Mouse (Mus musculus): ENCODE data around the gene Mroh3. TPM values are rescaled to one million over a fixed set of nuclear protein-coding genes. Genes with fewer than 3 reads are reported as not detected.

The Mroh3 gene
- polyA plus RNA-seq, 1 experiment from 2014 or later, result not detected

- H3K27me3 ChIP-seq, result no peaks in the 10 kb centered on the region
- 67% methylated on average over 2 of the region's 2 CpGs for WGBS (ENCODE audit: insufficient replicate concordance)
- no peaks in the 10 kb centered on the region for H3K36me3 ChIP-seq (replicated peaks)
- ATAC-seq (ENCODE audit: insufficient read depth), result no peak
- no peaks in the 10 kb centered on the region for H3K9me3 ChIP-seq (replicated peaks)
- no peak overlapping the region for H3K4me3 ChIP-seq (replicated peaks)
- no peak overlapping the region for H3K27ac ChIP-seq (replicated peaks)
- peaks cover 75% of the 10 kb centered on the region for H3K4me1 ChIP-seq (replicated peaks)
- H3K4me2 ChIP-seq, result no peak overlapping the region
- H3K9ac ChIP-seq, result no peak overlapping the region
Observed at GRCm38 (mm10) chr1:136177085-136177484, 35.5 kb downstream of the Mroh3 start.

GRCm38 (mm10) chr1:136175183-136175582, 37.4 kb downstream of the Mroh3 start:
- H3K9me3 ChIP-seq (replicated peaks), result no peaks in the 10 kb centered on the region
- H3K27ac ChIP-seq (replicated peaks), result no peak overlapping the region
- H3K9ac ChIP-seq, result no peak overlapping the region
- no peak for ATAC-seq (ENCODE audit: insufficient read depth)
- peaks cover 11% of the 10 kb centered on the region; the same call in 1 of the 2 replicates for H3K36me3 ChIP-seq (replicated peaks)
- 20% methylated on average over 6 of the region's 6 CpGs for WGBS (ENCODE audit: insufficient replicate concordance)
- peaks cover 69% of the 10 kb centered on the region for H3K4me1 ChIP-seq (replicated peaks)
- H3K4me3 ChIP-seq (replicated peaks), result no peak overlapping the region
- no peaks in the 10 kb centered on the region for H3K27me3 ChIP-seq
- H3K4me2 ChIP-seq, result peak overlapping the region; percentile 58

GRCm38 (mm10) chr1:136174101-136174606, 38.5 kb downstream of the Mroh3 start:
- H3K27ac ChIP-seq (replicated peaks), result no peak overlapping the region
- H3K36me3 ChIP-seq (replicated peaks), result peaks cover 11% of the 10 kb centered on the region; the same call in 1 of the 2 replicates
- H3K4me1 ChIP-seq (replicated peaks), result peaks cover 61% of the 10 kb centered on the region
- H3K9ac ChIP-seq, result no peak overlapping the region; the same call in 1 of the 2 replicates
- 15% methylated on average over 13 of the region's 13 CpGs for WGBS (ENCODE audit: insufficient replicate concordance)
- H3K27me3 ChIP-seq, result no peaks in the 10 kb centered on the region
- H3K4me3 ChIP-seq (replicated peaks), result peak overlapping the region; percentile 9
- ATAC-seq (ENCODE audit: insufficient read depth), result peak; percentile 38; the same call in 1 of the 2 replicates
- peak overlapping the region; percentile 58 for H3K4me2 ChIP-seq
- H3K9me3 ChIP-seq (replicated peaks), result no peaks in the 10 kb centered on the region

- Histone ChIP-seq H3K4me3 (replicated peaks) (no peak overlapping the region), H3K36me3 (replicated peaks) (peaks cover 11% of the 10 kb centered on the region; the same call in 1 of the 2 replicates), H3K4me1 (replicated peaks) (peaks cover 46% of the 10 kb centered on the region), H3K27me3 (no peaks in the 10 kb centered on the region), H3K9ac (no peak overlapping the region), H3K9me3 (replicated peaks) (no peaks in the 10 kb centered on the region), H3K4me2 (no peak overlapping the region), H3K27ac (replicated peaks) (no peak overlapping the region)
- 78% methylated on average over 12 of the region's 12 CpGs for WGBS (ENCODE audit: insufficient replicate concordance)
- ATAC-seq (ENCODE audit: insufficient read depth), result no peak
Observed at GRCm38 (mm10) chr1:136172696-136173095, 39.9 kb downstream of the Mroh3 start.

- H3K9ac ChIP-seq, result no peak overlapping the region
Observed at GRCm38 (mm10) chr1:136170109-136170508, 42.5 kb downstream of the Mroh3 start.

GRCm38 (mm10) chr1:136167657-136168056, 45.0 kb downstream of the Mroh3 start:
- no peaks in the 10 kb centered on the region for H3K27me3 ChIP-seq
- no peak overlapping the region for H3K4me2 ChIP-seq
- H3K4me1 ChIP-seq (replicated peaks), result 0 out of 2 replicates have a peak, but pooled peaks cover 2% of the 10 kb centered on the region
- no peak overlapping the region for H3K27ac ChIP-seq (replicated peaks)
- H3K9me3 ChIP-seq (replicated peaks), result no peaks in the 10 kb centered on the region
- ATAC-seq (ENCODE audit: insufficient read depth), result no peak
- H3K4me3 ChIP-seq (replicated peaks), result no peak overlapping the region
- no peak overlapping the region for H3K9ac ChIP-seq
- WGBS (ENCODE audit: insufficient replicate concordance), result 60% methylated on average over 8 of the region's 8 CpGs
- peaks cover 16% of the 10 kb centered on the region; the same call in 1 of the 2 replicates for H3K36me3 ChIP-seq (replicated peaks)

More at GRCm38 (mm10) chr1:136170109-136170508, 42.5 kb downstream of the Mroh3 start:
- Histone ChIP-seq H3K27me3 (no peaks in the 10 kb centered on the region), H3K4me2 (no peak overlapping the region), H3K9me3 (replicated peaks) (no peaks in the 10 kb centered on the region), H3K27ac (replicated peaks) (no peak overlapping the region), H3K4me3 (replicated peaks) (no peak overlapping the region), H3K4me1 (replicated peaks) (peaks cover 20% of the 10 kb centered on the region), H3K36me3 (replicated peaks) (peaks cover 11% of the 10 kb centered on the region; the same call in 1 of the 2 replicates)
- ATAC-seq (ENCODE audit: insufficient read depth), result peak; percentile 48
- 15% methylated on average over 5 of the region's 5 CpGs for WGBS (ENCODE audit: insufficient replicate concordance)

GRCm38 (mm10) chr1:136165436-136165835, 47.2 kb downstream of the Mroh3 start:
- Histone ChIP-seq H3K36me3 (replicated peaks) (0 out of 2 replicates have a peak, but pooled peaks cover 5% of the 10 kb centered on the region), H3K9me3 (replicated peaks) (no peaks in the 10 kb centered on the region), H3K27me3 (no peaks in the 10 kb centered on the region), H3K27ac (replicated peaks) (no peak overlapping the region), H3K4me1 (replicated peaks) (0 out of 2 replicates have a peak, but pooled peaks cover 2% of the 10 kb centered on the region), H3K9ac (no peak overlapping the region), H3K4me3 (replicated peaks) (no peak overlapping the region), H3K4me2 (no peak overlapping the region)
- no peak for ATAC-seq (ENCODE audit: insufficient read depth)
- 63% methylated on average over 2 of the region's 2 CpGs for WGBS (ENCODE audit: insufficient replicate concordance)

- ATAC-seq (ENCODE audit: insufficient read depth), result no peak
- H3K27me3 ChIP-seq, result no peaks in the 10 kb centered on the region
Observed at GRCm38 (mm10) chr1:136161333-136161921, 51.2 kb downstream of the Mroh3 start.

GRCm38 (mm10) chr1:136160930-136161329, 51.7 kb downstream of the Mroh3 start:
- H3K36me3 ChIP-seq (replicated peaks), result peaks cover 10% of the 10 kb centered on the region; the same call in 1 of the 2 replicates
- ATAC-seq (ENCODE audit: insufficient read depth), result no peak
- 80% methylated on average over 6 of the region's 6 CpGs for WGBS (ENCODE audit: insufficient replicate concordance)
- no peaks in the 10 kb centered on the region for H3K9me3 ChIP-seq (replicated peaks)
- H3K27ac ChIP-seq (replicated peaks), result no peak overlapping the region
- H3K4me3 ChIP-seq (replicated peaks), result no peak overlapping the region
- H3K4me2 ChIP-seq, result no peak overlapping the region
- no peaks in the 10 kb centered on the region for H3K27me3 ChIP-seq
- no peaks in the 10 kb centered on the region for H3K4me1 ChIP-seq (replicated peaks)
- no peak overlapping the region for H3K9ac ChIP-seq

More at GRCm38 (mm10) chr1:136161333-136161921, 51.2 kb downstream of the Mroh3 start:
- H3K4me2 ChIP-seq, result no peak overlapping the region
- H3K9me3 ChIP-seq (replicated peaks), result no peaks in the 10 kb centered on the region
- no peak overlapping the region for H3K4me3 ChIP-seq (replicated peaks)
- 77% methylated on average over 7 of the region's 7 CpGs for WGBS (ENCODE audit: insufficient replicate concordance)
- peaks cover 10% of the 10 kb centered on the region; the same call in 1 of the 2 replicates for H3K36me3 ChIP-seq (replicated peaks)
- H3K27ac ChIP-seq (replicated peaks), result no peak overlapping the region
- H3K4me1 ChIP-seq (replicated peaks), result no peaks in the 10 kb centered on the region
- no peak overlapping the region for H3K9ac ChIP-seq

GRCm38 (mm10) chr1:136160297-136160696, 52.3 kb downstream of the Mroh3 start:
- Histone ChIP-seq H3K9me3 (replicated peaks) (no peaks in the 10 kb centered on the region), H3K9ac (no peak overlapping the region), H3K36me3 (replicated peaks) (peaks cover 10% of the 10 kb centered on the region; the same call in 1 of the 2 replicates), H3K27ac (replicated peaks) (no peak overlapping the region), H3K4me1 (replicated peaks) (no peaks in the 10 kb centered on the region), H3K4me2 (no peak overlapping the region), H3K27me3 (no peaks in the 10 kb centered on the region), H3K4me3 (replicated peaks) (no peak overlapping the region)
- no peak for ATAC-seq (ENCODE audit: insufficient read depth)
- 86% methylated on average over 12 of the region's 12 CpGs for WGBS (ENCODE audit: insufficient replicate concordance)

- whole genome bisulfite sequencing (ENCODE audit: insufficient replicate concordance), result 61% methylated on average over 12 of the region's 12 CpGs
- Histone ChIP-seq H3K27ac (replicated peaks) (no peak overlapping the region), H3K9ac (no peak overlapping the region), H3K36me3 (replicated peaks) (peaks cover 10% of the 10 kb centered on the region; the same call in 1 of the 2 replicates), H3K27me3 (no peaks in the 10 kb centered on the region), H3K4me3 (replicated peaks) (no peak overlapping the region), H3K4me2 (no peak overlapping the region), H3K9me3 (replicated peaks) (no peaks in the 10 kb centered on the region), H3K4me1 (replicated peaks) (no peaks in the 10 kb centered on the region)
- ATAC-seq (ENCODE audit: insufficient read depth), result no peak
Observed at GRCm38 (mm10) chr1:136159830-136160229, 52.8 kb downstream of the Mroh3 start.

Measured in liver, embryonic 15.5 days (tissue).